Mouse (Mus musculus): ENCODE measurements around the gene Ube2e1.

The Ube2e1 gene

GRCm38 (mm10) chr14:18343589-18343988, 11.9 kb upstream of the Ube2e1 start:
- TF ChIP-seq GATA4 (IDR thresholded peaks at IDR 0.05; ENCODE audit: insufficient replicate concordance, low read length): no peak

- no peak for TF ChIP-seq GATA4 (IDR thresholded peaks at IDR 0.05; ENCODE audit: insufficient replicate concordance, low read length)
These were observed 11.1 kb upstream of the Ube2e1 start for GRCm38 (mm10) chr14:18342749-18343148.

GRCm38 (mm10) chr14:18341088-18341487, 9.4 kb upstream of the Ube2e1 start:
- no peak for TF ChIP-seq GATA4 (IDR thresholded peaks at IDR 0.05; ENCODE audit: insufficient replicate concordance, low read length)

GRCm38 (mm10) chr14:18336106-18336505, 4.4 kb upstream of the Ube2e1 start:
- no peak for TF ChIP-seq GATA4 (IDR thresholded peaks at IDR 0.05; ENCODE audit: insufficient replicate concordance, low read length)

- TF ChIP-seq GATA4 (IDR thresholded peaks at IDR 0.05; ENCODE audit: insufficient replicate concordance, low read length): no peak
These were observed 618 bp downstream of the Ube2e1 start for GRCm38 (mm10) chr14:18330789-18331692.

GRCm38 (mm10) chr14:18326968-18327672, 4.5 kb downstream of the Ube2e1 start:
- no peak for TF ChIP-seq GATA4 (IDR thresholded peaks at IDR 0.05; ENCODE audit: insufficient replicate concordance, low read length)

GRCm38 (mm10) chr14:18317457-18318411, 13.9 kb downstream of the Ube2e1 start:
- TF ChIP-seq GATA4 (IDR thresholded peaks at IDR 0.05; ENCODE audit: insufficient replicate concordance, low read length): no peak

GRCm38 (mm10) chr14:18304165-18304564, 27.5 kb downstream of the Ube2e1 start:
- TF ChIP-seq GATA4 (IDR thresholded peaks at IDR 0.05; ENCODE audit: insufficient replicate concordance, low read length): no peak

- no peak for TF ChIP-seq GATA4 (IDR thresholded peaks at IDR 0.05; ENCODE audit: insufficient replicate concordance, low read length)
These were observed 28.4 kb downstream of the Ube2e1 start for GRCm38 (mm10) chr14:18303262-18303661.

- no peak for TF ChIP-seq GATA4 (IDR thresholded peaks at IDR 0.05; ENCODE audit: insufficient replicate concordance, low read length)
These were observed 28.9 kb downstream of the Ube2e1 start for GRCm38 (mm10) chr14:18302750-18303149.

GRCm38 (mm10) chr14:18301591-18301990, 30.1 kb downstream of the Ube2e1 start:
- no peak for TF ChIP-seq GATA4 (IDR thresholded peaks at IDR 0.05; ENCODE audit: insufficient replicate concordance, low read length)

- no peak for TF ChIP-seq GATA4 (IDR thresholded peaks at IDR 0.05; ENCODE audit: insufficient replicate concordance, low read length)
These were observed 31.0 kb downstream of the Ube2e1 start for GRCm38 (mm10) chr14:18300676-18301075.

GRCm38 (mm10) chr14:18298874-18299273, 32.8 kb downstream of the Ube2e1 start:
- TF ChIP-seq GATA4 (IDR thresholded peaks at IDR 0.05; ENCODE audit: insufficient replicate concordance, low read length): no peak

- TF ChIP-seq GATA4 (IDR thresholded peaks at IDR 0.05; ENCODE audit: insufficient replicate concordance, low read length): no peak
These were observed 34.2 kb downstream of the Ube2e1 start for GRCm38 (mm10) chr14:18297441-18297840.

GRCm38 (mm10) chr14:18292578-18292977, 39.1 kb downstream of the Ube2e1 start:
- no peak for TF ChIP-seq GATA4 (IDR thresholded peaks at IDR 0.05; ENCODE audit: insufficient replicate concordance, low read length)
